Mouse (Mus musculus): ENCODE data around the gene Atp8a2.

DNA sequence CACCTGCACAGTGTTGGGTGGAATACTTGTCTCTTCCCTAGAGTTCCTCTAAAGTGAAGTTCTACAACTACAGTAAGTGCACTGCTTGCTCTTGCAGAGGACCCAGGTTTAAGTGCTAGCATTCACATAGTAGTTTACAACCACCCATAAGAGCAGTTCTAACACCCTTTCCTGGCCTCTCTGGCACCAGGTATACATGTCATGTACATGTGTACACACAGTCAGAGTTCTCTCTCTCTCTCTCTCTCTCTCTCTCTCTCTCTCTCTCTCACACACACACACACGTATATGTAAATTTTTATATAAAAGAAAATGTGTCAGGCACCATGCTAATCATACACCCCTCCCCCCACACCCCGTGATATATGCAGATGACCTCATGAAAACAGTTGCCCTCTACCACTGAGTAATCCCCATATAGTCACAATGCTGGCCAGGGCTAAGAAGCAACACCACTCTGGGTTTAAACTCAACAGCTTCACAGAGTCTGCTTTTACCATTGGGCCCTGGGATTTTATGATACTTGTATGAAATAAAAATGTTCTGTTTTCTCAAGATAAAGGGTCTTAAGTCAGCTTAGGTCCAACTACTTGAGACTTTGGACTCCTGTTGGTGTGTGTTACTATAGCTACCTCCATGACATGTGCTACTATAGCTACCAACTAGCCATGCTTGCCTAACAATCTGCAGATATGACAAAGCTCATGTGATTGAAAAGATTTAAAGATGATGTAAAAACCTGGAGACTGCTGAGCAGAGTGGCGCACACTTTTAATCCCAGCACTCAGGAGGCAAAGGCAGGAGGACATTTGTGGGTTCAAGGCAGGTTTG lies 487.3 kb downstream of the Atp8a2 start:
- no peak for TF ChIP-seq CTCF (IDR thresholded peaks at IDR 0.05)
- no peak for TF ChIP-seq EP300 (IDR thresholded peaks at IDR 0.05)

Measured in lung, postnatal 0 days (tissue).